Mouse (Mus musculus) ZHBTc4 (cell line): Measurements from ENCODE around the gene Bex6.

ENCODE experiments used
- DNase-seq: peaks from one replicate; pipeline ENCODE4 v3.0.0-alpha.2; 2011; ENCODE audit warnings: low read depth, low spot score

The Bex6 gene

GRCm38 (mm10) chr16:32179333-32179901 lies at the start of gene Bex6:
Bex6 (plus strand) TSS chr16:32179823.
- no peak for DNase-seq

- DNase-seq: peak; percentile 83
Measured at GRCm38 (mm10) chr16:32130190-32130826, 49.3 kb upstream of the Bex6 start.

- no peak for DNase-seq
Measured at GRCm38 (mm10) chr16:32133148-32133547, 46.5 kb upstream of the Bex6 start.

- DNase-seq: peak; percentile 87
Measured at GRCm38 (mm10) chr16:32135842-32136357, 43.7 kb upstream of the Bex6 start.

- no peak for DNase-seq
Measured at GRCm38 (mm10) chr16:32138954-32139353, 40.7 kb upstream of the Bex6 start.

- peak; percentile 48 for DNase-seq
Measured at GRCm38 (mm10) chr16:32143766-32144165, 35.9 kb upstream of the Bex6 start.

- DNase-seq: no peak
Measured at GRCm38 (mm10) chr16:32144592-32144991, 35.0 kb upstream of the Bex6 start.

- DNase-seq: peak; percentile 39
Measured at GRCm38 (mm10) chr16:32147589-32148207, 31.9 kb upstream of the Bex6 start.

GRCm38 (mm10) chr16:32153976-32154375 lies 25.6 kb upstream of the Bex6 start:
- no peak for DNase-seq

GRCm38 (mm10) chr16:32154437-32154836 lies 25.2 kb upstream of the Bex6 start:
- DNase-seq: no peak

GRCm38 (mm10) chr16:32156719-32157118 lies 22.9 kb upstream of the Bex6 start:
- no peak for DNase-seq

- no peak for DNase-seq
Measured at GRCm38 (mm10) chr16:32157369-32157768, 22.3 kb upstream of the Bex6 start.

- DNase-seq: no peak
Measured at GRCm38 (mm10) chr16:32158966-32159365, 20.7 kb upstream of the Bex6 start.

GRCm38 (mm10) chr16:32160742-32161323 lies 18.8 kb upstream of the Bex6 start:
- DNase-seq: no peak

GRCm38 (mm10) chr16:32163392-32163791 lies 16.2 kb upstream of the Bex6 start:
- DNase-seq: no peak

- no peak for DNase-seq
Measured at GRCm38 (mm10) chr16:32163891-32164290, 15.7 kb upstream of the Bex6 start.

- DNase-seq: no peak
Measured at GRCm38 (mm10) chr16:32164396-32165027, 15.1 kb upstream of the Bex6 start.

- peak; percentile 82 for DNase-seq
Measured at GRCm38 (mm10) chr16:32165281-32165821, 14.3 kb upstream of the Bex6 start, which contains the start of gene Nrros. Nrros (minus strand) TSS chr16:32165594.

GRCm38 (mm10) chr16:32167819-32168545 lies 11.6 kb upstream of the Bex6 start:
- DNase-seq: no peak

GRCm38 (mm10) chr16:32171031-32171731 lies 8.4 kb upstream of the Bex6 start:
- no peak for DNase-seq
